Mouse (Mus musculus) bone marrow, adult 2 months (tissue): ENCODE data around the gene Vwa8.

Experiments
- CTCF ChIP-seq: fragments of 200-500 bp; IDR thresholded peaks from 2 replicates; pipeline ENCODE4 v1.5.1; 2011; ENCODE audit warnings: low read length, control low read depth; ENCODE audit not compliant: control insufficient read depth, insufficient read depth
- POLR2A ChIP-seq: fragments of 200-500 bp; IDR thresholded peaks from 2 replicates; pipeline ENCODE4 v1.6.1; 2011; ENCODE audit warnings: low read depth, mild to moderate bottlenecking, control low read depth, low read length, borderline replicate concordance; ENCODE audit not compliant: control insufficient read depth

- no peak for TF ChIP-seq POLR2A
- no peak for TF ChIP-seq CTCF
Measured at GRCm38 (mm10) chr14:79021725-79022124, 172.9 kb downstream of the Vwa8 start.
